Comparison of ENCODE assay signal across 18 mouse cellular contexts in the genomic region with DNA sequence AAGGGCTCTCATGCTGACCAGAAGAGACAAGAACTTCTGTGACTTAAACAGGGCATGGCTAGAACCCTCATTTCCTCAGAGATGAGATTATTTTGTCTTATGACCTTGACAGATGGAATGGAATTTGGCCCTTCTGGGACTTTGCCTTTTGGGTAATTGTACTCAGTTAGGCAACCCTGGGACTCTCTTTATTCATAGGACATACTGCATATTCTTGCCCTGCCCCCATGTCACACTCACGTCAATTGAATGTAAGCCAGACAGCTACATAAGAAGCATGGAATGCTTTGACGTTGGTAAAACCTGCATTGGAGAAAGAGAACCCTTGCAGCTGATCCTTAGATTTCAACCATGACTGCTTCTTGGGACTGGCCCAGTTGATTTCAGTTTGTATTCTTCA.
A peak's percentile ranks its signal among the peaks of the same experiment; 100 is the strongest.
DNase-seq lines count a peak whose midpoint lies in the region; ATAC-seq and TF ChIP-seq lines count a peak whose summit lies in the region.
"Had no signal": no experiment of that assay in that cellular context is flagged by ENCODE, and none has a peak within 500 bp of the region (broad histone marks: within the 10 kb centered on the region; RNA-seq: fewer than 3 reads in every experiment).

No protein-coding gene starts in this region.

- 60% methylated on average over 2 of the region's 2 CpGs for WGBS in liver, adult 2 months
- WGBS in liver, embryonic 12.5 days (ENCODE audit: insufficient replicate concordance): 85% methylated on average over 2 of the region's 2 CpGs

- H3K4me3 ChIP-seq in liver, adult 2 months (ENCODE audit: insufficient read depth, low read depth, low read length): no peak overlapping the region
- H3K4me3 ChIP-seq in liver, embryonic 12.5 days: no peak overlapping the region
- H3K4me3 ChIP-seq: embryonic facial prominence, embryonic 10.5 days; embryonic facial prominence, embryonic 12.5 days; forebrain, embryonic 13.5 days; forebrain, embryonic 15.5 days had no signal

- H3K27ac ChIP-seq in liver, adult 2 months (replicated peaks; ENCODE audit: insufficient read depth, low read depth, low read length): no peak overlapping the region
- H3K27ac ChIP-seq in liver, embryonic 12.5 days: no peak overlapping the region
- H3K27ac ChIP-seq: embryonic facial prominence, embryonic 10.5 days; embryonic facial prominence, embryonic 12.5 days; forebrain, embryonic 13.5 days; forebrain, embryonic 15.5 days had no signal

- peak; percentile 21 for DNase-seq in adrenal gland, postnatal 14 days
- no peak for DNase-seq in adrenal gland, adult 8-10 months
- peak; percentile 58 for DNase-seq in liver, adult 2 months (ENCODE audit: extremely low read depth, low read depth, low spot score)
- DNase-seq in ZHBTc4 (ENCODE audit: low read depth, low spot score): peak; percentile 13
- DNase-seq in right cerebral cortex, postnatal 36 days (ENCODE audit: low spot score in 2 of 2): no peak
- DNase-seq: adrenal gland, postnatal 25 days; cerebellum, adult 11-12 months; cerebellum, adult 2 months; cerebellum, adult 9-10 months; cerebellum, postnatal 10 days; cerebellum, postnatal 25 days; forebrain, postnatal 0 days had no signal

- TF ChIP-seq POLR2A in liver, adult 2 months (IDR thresholded peaks at IDR 0.05; ENCODE audit: extremely low read depth, insufficient read depth, low read length): no peak

- no peaks in the 10 kb centered on the region; the same call in 1 of the 2 replicates for H3K4me1 ChIP-seq in liver, adult 2 months (ENCODE audit: control insufficient read depth, insufficient read depth, low read length)
- H3K4me1 ChIP-seq in liver, embryonic 12.5 days: no peaks in the 10 kb centered on the region
- H3K4me1 ChIP-seq: embryonic facial prominence, embryonic 12.5 days had no signal

- no peaks in the 10 kb centered on the region for H3K27me3 ChIP-seq in liver, adult 2 months (ENCODE audit: control insufficient read depth, insufficient read depth, low read length)
- no peaks in the 10 kb centered on the region for H3K27me3 ChIP-seq in liver, embryonic 12.5 days (replicated peaks)
- H3K27me3 ChIP-seq: embryonic facial prominence, embryonic 12.5 days; forebrain, embryonic 13.5 days; forebrain, embryonic 15.5 days had no signal

- H3K9me3 ChIP-seq in liver, embryonic 12.5 days (replicated peaks): no peaks in the 10 kb centered on the region
- H3K9me3 ChIP-seq: embryonic facial prominence, embryonic 10.5 days; embryonic facial prominence, embryonic 12.5 days; forebrain, embryonic 13.5 days; forebrain, embryonic 15.5 days had no signal

- no peak overlapping the region for H3K4me2 ChIP-seq in liver, embryonic 12.5 days
- H3K4me2 ChIP-seq: embryonic facial prominence, embryonic 12.5 days; forebrain, embryonic 13.5 days; forebrain, embryonic 15.5 days had no signal

- no peaks in the 10 kb centered on the region for H3K36me3 ChIP-seq in liver, adult 2 months (ENCODE audit: control insufficient read depth, insufficient read depth, low read length)
- H3K36me3 ChIP-seq in liver, embryonic 12.5 days: no peaks in the 10 kb centered on the region
- H3K36me3 ChIP-seq: embryonic facial prominence, embryonic 12.5 days; forebrain, embryonic 15.5 days had no signal

- H3K9ac ChIP-seq in liver, adult 2 months (ENCODE audit: low read depth, low read length): no peak overlapping the region
- no peak overlapping the region for H3K9ac ChIP-seq in liver, embryonic 12.5 days
- H3K9ac ChIP-seq: embryonic facial prominence, embryonic 12.5 days; forebrain, embryonic 13.5 days; forebrain, embryonic 15.5 days; forebrain, postnatal 0 days had no signal

- no peak for TF ChIP-seq CTCF in liver, adult 2 months (IDR thresholded peaks at IDR 0.05; ENCODE audit: low read depth, low read length)

- no peaks in the 10 kb centered on the region for H3K79me2 ChIP-seq in liver, adult 2 months (ENCODE audit: control insufficient read depth, insufficient read depth, low read length)

- no peak for ATAC-seq in liver, embryonic 12.5 days
- ATAC-seq: activated CD4-positive, CD25-positive, alpha-beta regulatory T cell, adult 4 months; forebrain, embryonic 13.5 days; forebrain, embryonic 15.5 days; forebrain, postnatal 0 days had no signal

Comparison
In these comparisons a context has a peak if more than half of its experiments do, and no peak if none do; other contexts are left out.
1. DNase-seq: peak in adrenal gland, postnatal 14 days (single experiment), liver, adult 2 months (single experiment) and ZHBTc4 (single experiment); none in adrenal gland, adult 8-10 months (single experiment) and right cerebral cortex, postnatal 36 days (0 of 2).